Mouse (Mus musculus): ENCODE results near the gene Hcrtr1. TPM values are rescaled to one million over a fixed set of nuclear protein-coding genes. Genes with fewer than 3 reads are reported as not detected.
A peak's percentile ranks its signal among the peaks of the same experiment; 100 is the strongest.

The Hcrtr1 gene
- polyA plus RNA-seq, 1 experiment from 2014 or later, result 0.71 TPM

DNA sequence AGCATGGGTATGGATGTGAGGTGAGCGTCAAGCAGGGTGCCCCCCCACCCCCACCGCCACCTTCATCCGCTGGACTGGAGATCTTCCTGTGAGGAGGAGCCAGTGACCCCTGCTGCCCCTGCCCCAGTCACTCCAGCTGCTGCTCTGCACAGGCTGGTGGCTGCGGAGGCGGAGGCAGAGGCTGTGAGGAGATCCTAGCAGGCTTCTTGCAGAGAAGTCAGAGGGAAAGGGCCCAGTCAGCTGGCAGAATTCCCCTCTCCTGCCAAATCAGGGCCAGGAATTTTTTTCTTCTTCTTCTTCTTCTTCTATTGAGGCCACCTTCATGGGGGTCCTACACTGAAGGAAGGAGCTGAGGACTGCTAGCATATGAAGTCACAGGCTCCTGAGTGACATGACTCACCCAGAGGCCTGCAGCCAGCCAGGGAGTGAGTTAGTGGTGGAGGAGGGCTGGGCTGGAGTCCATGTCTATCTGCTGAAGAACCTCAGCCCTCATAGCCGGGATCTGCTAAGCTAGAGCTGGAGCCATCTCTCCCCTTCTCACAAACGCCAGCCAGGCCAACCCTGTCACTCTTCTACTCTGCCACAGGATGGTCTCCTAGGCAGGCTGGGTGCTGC is 54.7 kb downstream of the Hcrtr1 start:
- Histone ChIP-seq H3K36me3 (no peaks in the 10 kb centered on the region), H3K4me1 (replicated peaks) (peaks cover 22% of the 10 kb centered on the region), H3K27ac (replicated peaks) (no peak overlapping the region), H3K4me2 (no peak overlapping the region), H3K9me3 (no peaks in the 10 kb centered on the region), H3K9ac (0 out of 2 replicates have a peak overlapping the region, but pooled peaks have one; percentile 22), H3K4me3 (no peak overlapping the region), H3K27me3 (peaks cover 25% of the 10 kb centered on the region)
- no peak for ATAC-seq (ENCODE audit: low read depth)
- 45% methylated on average over 7 of the region's 7 CpGs for WGBS

GRCm38 (mm10) chr4:130082211-130082610 is 56.9 kb downstream of the Hcrtr1 start:
- no peak overlapping the region for H3K4me2 ChIP-seq
- H3K9ac ChIP-seq, result no peak overlapping the region
- no peak for ATAC-seq (ENCODE audit: low read depth)
- H3K4me1 ChIP-seq (replicated peaks), result peaks cover 23% of the 10 kb centered on the region
- H3K4me3 ChIP-seq, result no peak overlapping the region
- peaks cover 13% of the 10 kb centered on the region for H3K27me3 ChIP-seq
- WGBS, result 56% methylated on average over 9 of the region's 9 CpGs
- H3K36me3 ChIP-seq, result no peaks in the 10 kb centered on the region
- 0 out of 2 replicates have a peak overlapping the region, but pooled peaks have one; percentile 28 for H3K27ac ChIP-seq (replicated peaks)
- no peaks in the 10 kb centered on the region for H3K9me3 ChIP-seq

DNA sequence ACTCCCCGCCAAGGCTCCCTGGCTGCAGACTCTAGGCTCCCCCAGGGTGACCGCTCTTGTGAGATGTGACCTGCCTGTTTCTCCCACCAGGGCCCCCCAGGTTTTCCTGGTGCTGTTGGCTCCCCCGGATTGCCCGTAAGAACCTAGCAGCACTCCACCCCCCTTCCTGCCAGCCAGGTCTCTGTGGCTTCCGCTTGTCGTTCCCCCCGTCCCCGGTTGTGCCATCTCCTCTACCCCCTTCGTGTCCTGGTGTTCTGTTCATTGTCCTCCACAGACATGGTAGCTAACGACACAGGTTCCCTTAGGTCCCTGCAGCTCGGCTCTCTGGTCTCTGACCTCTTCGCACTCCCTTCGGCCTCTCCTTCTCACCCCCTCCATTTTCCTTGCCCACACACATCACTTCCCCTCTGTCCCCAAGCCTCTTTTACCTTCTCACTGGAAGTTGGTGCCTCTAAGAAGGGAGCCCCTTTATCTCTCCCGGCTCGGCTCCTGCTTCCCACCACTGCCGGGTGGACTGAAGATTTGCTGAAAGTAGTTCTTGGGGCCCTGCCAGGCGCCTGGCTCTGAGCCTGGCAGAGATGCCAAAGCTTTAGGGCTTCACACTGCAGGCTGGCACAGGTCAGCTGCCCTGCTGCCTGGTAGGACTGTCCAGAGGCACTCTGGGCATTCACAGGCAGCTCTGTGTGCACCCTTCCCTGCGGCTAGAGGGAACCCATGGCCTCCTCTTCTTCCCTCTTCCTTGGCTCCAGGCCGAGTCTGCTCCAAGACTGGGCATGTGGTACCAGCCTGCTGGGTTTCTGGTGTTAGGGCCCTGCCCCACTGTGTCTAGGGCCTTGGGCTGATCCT is 57.6 kb downstream of the Hcrtr1 start:
- H3K4me1 ChIP-seq (replicated peaks), result peaks cover 30% of the 10 kb centered on the region
- ATAC-seq (ENCODE audit: low read depth), result peak; percentile 54
- no peaks in the 10 kb centered on the region for H3K9me3 ChIP-seq
- WGBS, result 74% methylated on average over 19 of the region's 19 CpGs
- H3K27ac ChIP-seq (replicated peaks), result 0 out of 2 replicates have a peak overlapping the region, but pooled peaks have one; percentile 28
- no peaks in the 10 kb centered on the region for H3K36me3 ChIP-seq
- no peak overlapping the region for H3K4me2 ChIP-seq
- H3K27me3 ChIP-seq, result peaks cover 14% of the 10 kb centered on the region
- no peak overlapping the region for H3K4me3 ChIP-seq
- peak overlapping the region; percentile 5; the same call in 1 of the 2 replicates for H3K9ac ChIP-seq

Other genes with a start within 250 kb of the Hcrtr1 start
- gene Spocd1, start 210.1 kb downstream of the Hcrtr1 start, polyA plus RNA-seq (2015; fragmentation: Nextera tagmentation; extraction: Ambion mirVana), result not detected in 2 replicates
- 8.1 and 9.3 TPM in 2 replicates for gene Adgrb2, start 154.5 kb downstream of the Hcrtr1 start, polyA plus RNA-seq (2015; fragmentation: Nextera tagmentation; extraction: Ambion mirVana)
- gene Col16a1, start 91.5 kb downstream of the Hcrtr1 start, polyA plus RNA-seq (2015; fragmentation: Nextera tagmentation; extraction: Ambion mirVana), result 11.9 and 14.7 TPM in 2 replicates
- gene Pef1, start 36.8 kb downstream of the Hcrtr1 start, polyA plus RNA-seq (2015; fragmentation: Nextera tagmentation; extraction: Ambion mirVana), result 61.8 and 62.9 TPM in 2 replicates
- 4.2 and 6.7 TPM in 2 replicates for gene Tinagl1, start 35.8 kb upstream of the Hcrtr1 start, polyA plus RNA-seq (2015; fragmentation: Nextera tagmentation; extraction: Ambion mirVana)
- gene Gm853, start 83.0 kb upstream of the Hcrtr1 start, polyA plus RNA-seq (2015; fragmentation: Nextera tagmentation; extraction: Ambion mirVana), result not detected in 2 replicates
- gene Serinc2, start 139.8 kb upstream of the Hcrtr1 start, polyA plus RNA-seq (2015; fragmentation: Nextera tagmentation; extraction: Ambion mirVana), result 53.5 and 60.1 TPM in 2 replicates
- gene Fabp3, start 169.2 kb upstream of the Hcrtr1 start, polyA plus RNA-seq (2015; fragmentation: Nextera tagmentation; extraction: Ambion mirVana), result 136 and 150 TPM in 2 replicates
- gene Gm10570, start 169.3 kb upstream of the Hcrtr1 start, polyA plus RNA-seq (2015; fragmentation: Nextera tagmentation; extraction: Ambion mirVana), result 0.71 TPM in 1 of 2 replicates, not detected in the other
- 90.3 and 94.1 TPM in 2 replicates for gene Zcchc17, start 220.6 kb upstream of the Hcrtr1 start, polyA plus RNA-seq (2015; fragmentation: Nextera tagmentation; extraction: Ambion mirVana)
- 107 and 112 TPM in 2 replicates for gene Snrnp40, start 220.8 kb upstream of the Hcrtr1 start, polyA plus RNA-seq (2015; fragmentation: Nextera tagmentation; extraction: Ambion mirVana)

Measured in neural tube, embryonic 13.5 days (tissue).